Mouse (Mus musculus) myocyte (in vitro differentiated cells): Measurements from ENCODE around the gene 4933405L10Rik. TPM values are rescaled to one million over a fixed set of nuclear protein-coding genes. Genes with fewer than 3 reads are reported as not detected.

ENCODE experiments used
- H3K27me3 ChIP-seq: one replicate; pipeline ENCODE4 v1.6.1; 2011; ENCODE audit not compliant: control insufficient read depth, insufficient read depth, insufficient read length
- H3K36me3 ChIP-seq: one replicate; pipeline ENCODE4 v1.6.1; 2011; ENCODE audit not compliant: control insufficient read depth, insufficient read depth
- H3K4me2 ChIP-seq: one replicate; pipeline ENCODE4 v1.6.1; 2011; ENCODE audit warnings: low read depth, control low read depth
- H3K4me3 ChIP-seq: one replicate; pipeline ENCODE4 v1.5.1; 2011; ENCODE audit warnings: mild to moderate bottlenecking, control low read depth, moderate library complexity
- H3K79me2 ChIP-seq: one replicate; pipeline ENCODE4 v1.6.1; 2011; ENCODE audit not compliant: control insufficient read depth, insufficient read depth
- H3ac ChIP-seq: one replicate; pipeline ENCODE4 v1.6.1; 2011; ENCODE audit not compliant: control insufficient read depth, insufficient read length
- CEBPB ChIP-seq: IDR thresholded peaks from 2 replicates; pipeline ENCODE4 v1.6.1; 2011; ENCODE audit warnings: mild to moderate bottlenecking, moderate library complexity; ENCODE audit not compliant: poor library complexity, insufficient read depth, severe bottlenecking
- E2F4 ChIP-seq: IDR thresholded peaks from one replicate; pipeline ENCODE4 v1.6.1; 2011; ENCODE audit warnings: mild to moderate bottlenecking, control low read depth, moderate library complexity; ENCODE audit not compliant: insufficient read depth
- MAX ChIP-seq: IDR thresholded peaks from one replicate; pipeline ENCODE4 v1.6.1; 2011; ENCODE audit warnings: low read depth, mild to moderate bottlenecking, control low read depth
- MYOD1 ChIP-seq, 3 experiments: IDR thresholded peaks; one replicate each; pipeline ENCODE4 v1.6.1; 2011; ENCODE audit warnings: control low read depth in 2 of 3, low read depth in 2 of 3, mild to moderate bottlenecking in 2 of 3, moderate library complexity in 1 of 3; ENCODE audit not compliant: insufficient read length in 2 of 3, control insufficient read depth in 1 of 3
- MYOG ChIP-seq, 3 experiments: IDR thresholded peaks; one replicate each; pipeline ENCODE4 v1.6.1; 2011; ENCODE audit warnings: control low read depth in 2 of 3, low read depth in 2 of 3, mild to moderate bottlenecking in 2 of 3; ENCODE audit not compliant: insufficient read length in 2 of 3, control insufficient read depth in 1 of 3, insufficient read depth in 1 of 3
- POLR2A ChIP-seq: IDR thresholded peaks from one replicate; pipeline ENCODE4 v1.6.1; 2011; ENCODE audit warnings: low read depth, mild to moderate bottlenecking, control low read depth, moderate library complexity; ENCODE audit not compliant: insufficient read length
- POLR2AphosphoS2 ChIP-seq: IDR thresholded peaks from one replicate; pipeline ENCODE4 v1.6.1; 2011; ENCODE audit warnings: low read depth, control low read depth; ENCODE audit not compliant: insufficient read length
- REST ChIP-seq: IDR thresholded peaks from one replicate; pipeline ENCODE4 v1.6.1; 2011; ENCODE audit warnings: mild to moderate bottlenecking, control low read depth, moderate library complexity; ENCODE audit not compliant: insufficient read depth, insufficient read length
- SRF ChIP-seq: IDR thresholded peaks from one replicate; pipeline ENCODE4 v1.6.1; 2011; ENCODE audit warnings: low read depth; ENCODE audit not compliant: control insufficient read depth, insufficient read length
- TCF12 ChIP-seq: IDR thresholded peaks from one replicate; pipeline ENCODE4 v1.6.1; 2011; ENCODE audit warnings: mild to moderate bottlenecking, control low read depth; ENCODE audit not compliant: poor library complexity, insufficient read depth, severe bottlenecking
- TCF3 ChIP-seq: IDR thresholded peaks from one replicate; pipeline ENCODE4 v1.6.1; 2011; ENCODE audit warnings: low read depth, control low read depth; ENCODE audit not compliant: insufficient read length
- USF1 ChIP-seq: IDR thresholded peaks from one replicate; pipeline ENCODE4 v1.6.1; 2011; ENCODE audit warnings: low read depth, mild to moderate bottlenecking, control low read depth, moderate library complexity
- polyA plus RNA-seq: library from polyadenylated mRNA; unstranded; fragments of >200 nt; fragmentation: generic; extraction: Trizol; gene quantifications from one replicate; pipeline ENCODE4 v1.2.1, GENCODE M21; 2012; ENCODE audit warnings: missing spikeins

The 4933405L10Rik gene
- polyA plus RNA-seq, 1 experiment = 0.08 TPM

GRCm38 (mm10) chr8:105714139-105714538, 6.7 kb downstream of the 4933405L10Rik start:
- Histone ChIP-seq H3K27me3 (no peaks in the 10 kb centered on the region), H3ac (no peak overlapping the region), H3K79me2 (no peaks in the 10 kb centered on the region), H3K4me3 (no peak overlapping the region), H3K4me2 (no peak overlapping the region), H3K36me3 (no peaks in the 10 kb centered on the region)
- TF ChIP-seq POLR2A (no peak), REST (no peak), E2F4 (no peak), SRF (no peak), MYOD1 (IDR thresholded peaks at IDR 0.05; ENCODE audit: control insufficient read depth in 1 of 3, insufficient read length in 2 of 3, low read depth in 2 of 3) (no peak), USF1 (no peak), TCF3 (no peak), MAX (no peak), MYOG (IDR thresholded peaks at IDR 0.05; ENCODE audit: control insufficient read depth in 1 of 3, insufficient read depth in 1 of 3, insufficient read length in 2 of 3, low read depth in 2 of 3) (no peak), CEBPB (no peak), TCF12 (no peak), POLR2AphosphoS2 (no peak)

- H3K4me2 ChIP-seq = no peak overlapping the region
- H3K27me3 ChIP-seq = no peaks in the 10 kb centered on the region
- no peak overlapping the region for H3K4me3 ChIP-seq
- no peaks in the 10 kb centered on the region for H3K36me3 ChIP-seq
- TF ChIP-seq MYOG (IDR thresholded peaks at IDR 0.05; ENCODE audit: control insufficient read depth in 1 of 3, insufficient read depth in 1 of 3, insufficient read length in 2 of 3, low read depth in 2 of 3) (no peak), MYOD1 (IDR thresholded peaks at IDR 0.05; ENCODE audit: control insufficient read depth in 1 of 3, insufficient read length in 2 of 3, low read depth in 2 of 3) (no peak), REST (no peak), TCF12 (no peak), CEBPB (no peak), SRF (no peak), USF1 (no peak), E2F4 (no peak), POLR2AphosphoS2 (no peak), POLR2A (no peak), MAX (no peak), TCF3 (no peak)
- H3ac ChIP-seq = no peak overlapping the region
- H3K79me2 ChIP-seq = no peaks in the 10 kb centered on the region
Measured at GRCm38 (mm10) chr8:105715042-105715441, 7.6 kb downstream of the 4933405L10Rik start.

GRCm38 (mm10) chr8:105716302-105716945, 9.0 kb downstream of the 4933405L10Rik start:
- Histone ChIP-seq H3K4me3 (no peak overlapping the region), H3K4me2 (no peak overlapping the region), H3K36me3 (no peaks in the 10 kb centered on the region), H3K79me2 (no peaks in the 10 kb centered on the region), H3K27me3 (no peaks in the 10 kb centered on the region), H3ac (no peak overlapping the region)
- TF ChIP-seq POLR2AphosphoS2 = no peak
- TF ChIP-seq SRF = no peak
- no peak for TF ChIP-seq E2F4
- no peak for TF ChIP-seq MAX
- TF ChIP-seq MYOG (IDR thresholded peaks at IDR 0.05; ENCODE audit: control insufficient read depth in 1 of 3, insufficient read depth in 1 of 3, insufficient read length in 2 of 3, low read depth in 2 of 3) = no peak
- TF ChIP-seq POLR2A = no peak
- no peak for TF ChIP-seq TCF12
- TF ChIP-seq MYOD1 (IDR thresholded peaks at IDR 0.05; ENCODE audit: control insufficient read depth in 1 of 3, insufficient read length in 2 of 3, low read depth in 2 of 3) = no peak
- no peak for TF ChIP-seq CEBPB
- TF ChIP-seq USF1 = no peak
- no peak for TF ChIP-seq TCF3
- no peak for TF ChIP-seq REST

- Histone ChIP-seq H3K4me2 (no peak overlapping the region), H3K4me3 (no peak overlapping the region), H3K27me3 (no peaks in the 10 kb centered on the region), H3K79me2 (no peaks in the 10 kb centered on the region), H3ac (no peak overlapping the region), H3K36me3 (no peaks in the 10 kb centered on the region)
- TF ChIP-seq MYOD1 (IDR thresholded peaks at IDR 0.05; ENCODE audit: control insufficient read depth in 1 of 3, insufficient read length in 2 of 3, low read depth in 2 of 3) (no peak), MYOG (IDR thresholded peaks at IDR 0.05; ENCODE audit: control insufficient read depth in 1 of 3, insufficient read depth in 1 of 3, insufficient read length in 2 of 3, low read depth in 2 of 3) (no peak), MAX (no peak), E2F4 (no peak), POLR2AphosphoS2 (no peak), TCF3 (no peak), USF1 (no peak), SRF (no peak), REST (no peak), POLR2A (no peak), CEBPB (no peak), TCF12 (no peak)
Measured at GRCm38 (mm10) chr8:105719637-105720036, 12.2 kb downstream of the 4933405L10Rik start.

GRCm38 (mm10) chr8:105722861-105723260, 15.4 kb downstream of the 4933405L10Rik start:
- Histone ChIP-seq H3K79me2 (no peaks in the 10 kb centered on the region), H3K4me2 (no peak overlapping the region), H3ac (no peak overlapping the region), H3K4me3 (no peak overlapping the region), H3K36me3 (no peaks in the 10 kb centered on the region), H3K27me3 (no peaks in the 10 kb centered on the region)
- no peak for TF ChIP-seq CEBPB
- TF ChIP-seq E2F4 = no peak
- TF ChIP-seq MYOD1 (IDR thresholded peaks at IDR 0.05; ENCODE audit: control insufficient read depth in 1 of 3, insufficient read length in 2 of 3, low read depth in 2 of 3) = no peak
- TF ChIP-seq REST = no peak
- TF ChIP-seq SRF = no peak
- TF ChIP-seq MAX = no peak
- TF ChIP-seq MYOG (IDR thresholded peaks at IDR 0.05; ENCODE audit: control insufficient read depth in 1 of 3, insufficient read depth in 1 of 3, insufficient read length in 2 of 3, low read depth in 2 of 3) = no peak
- TF ChIP-seq TCF12 = no peak
- no peak for TF ChIP-seq USF1
- TF ChIP-seq TCF3 = no peak
- no peak for TF ChIP-seq POLR2AphosphoS2
- no peak for TF ChIP-seq POLR2A
